Mouse (Mus musculus): Measurements from ENCODE around the gene Zfp180. TPM values are rescaled to one million over a fixed set of nuclear protein-coding genes. Genes with fewer than 3 reads are reported as not detected.
A peak's percentile ranks its signal among the peaks of the same experiment; 100 is the strongest.
"Not testable (repeated sequence)": the region's sequence is repeated elsewhere in the genome, so short reads cannot be mapped to it uniquely, and the experiment has no call there.

Zfp180 gene
- 27.4 and 27.7 TPM in 2 replicates for polyA plus RNA-seq (2016; fragmentation: Nextera tagmentation; extraction: Ambion mirVana)

GRCm38 (mm10) chr7:24081634-24082431, at the start of gene Zfp180:
Gene Zfp180 (plus strand): TSS chr7:24081924.
- Histone ChIP-seq H3K9me3 (peaks cover 13% of the 10 kb centered on the region; the same call in 1 of the 2 replicates), H3K4me2 (replicated peaks) (peak within 1 kb of the TSS; percentile 77), H3K36me3 (peaks cover 25% of the 10 kb centered on the region), H3K4me1 (peaks cover 10% of the 10 kb centered on the region), H3K27ac (peak within 1 kb of the TSS; percentile 80), H3K9ac (peak within 1 kb of the TSS; percentile 60), H3K4me3 (peak within 1 kb of the TSS; percentile 51), H3K27me3 (no peaks in the 10 kb centered on the region)
- WGBS, result 20% methylated on average over 44 of the region's 44 CpGs
- ATAC-seq (ENCODE audit: insufficient number of reproducible peaks, insufficient read depth, low FRiP score, low TSS enrichment), result peak; percentile 97

GRCm38 (mm10) chr7:24052660-24053304, 28.9 kb upstream of the Zfp180 start, which contains the start of gene Vmn1r183:
Gene Vmn1r183 (plus strand): TSS chr7:24053254.
- H3K4me2 ChIP-seq (replicated peaks), result no peak within 1 kb of the TSS
- H3K36me3 ChIP-seq, result no peaks in the 10 kb centered on the region
- H3K4me3 ChIP-seq, result no peak within 1 kb of the TSS
- H3K9me3 ChIP-seq, result no peaks in the 10 kb centered on the region
- 74% methylated on average over 4 of the region's 4 CpGs for WGBS
- no peak for ATAC-seq (ENCODE audit: insufficient number of reproducible peaks, insufficient read depth, low FRiP score, low TSS enrichment)
- H3K27me3 ChIP-seq, result no peaks in the 10 kb centered on the region
- H3K4me1 ChIP-seq, result no peaks in the 10 kb centered on the region
- H3K9ac ChIP-seq, result no peak within 1 kb of the TSS
- no peak within 1 kb of the TSS for H3K27ac ChIP-seq

- H3K4me2 ChIP-seq (replicated peaks); H3K36me3 ChIP-seq; H3K27me3 ChIP-seq; H3K9ac ChIP-seq; H3K4me3 ChIP-seq; H3K9me3 ChIP-seq; H3K27ac ChIP-seq; H3K4me1 ChIP-seq; ATAC-seq (ENCODE audit: insufficient number of reproducible peaks, insufficient read depth, low FRiP score, low TSS enrichment): not testable (repeated sequence)
- WGBS, result 29% methylated on average over 1 of the region's 1 CpGs
Measured at GRCm38 (mm10) chr7:24074424-24074823, 7.3 kb upstream of the Zfp180 start.

DNA sequence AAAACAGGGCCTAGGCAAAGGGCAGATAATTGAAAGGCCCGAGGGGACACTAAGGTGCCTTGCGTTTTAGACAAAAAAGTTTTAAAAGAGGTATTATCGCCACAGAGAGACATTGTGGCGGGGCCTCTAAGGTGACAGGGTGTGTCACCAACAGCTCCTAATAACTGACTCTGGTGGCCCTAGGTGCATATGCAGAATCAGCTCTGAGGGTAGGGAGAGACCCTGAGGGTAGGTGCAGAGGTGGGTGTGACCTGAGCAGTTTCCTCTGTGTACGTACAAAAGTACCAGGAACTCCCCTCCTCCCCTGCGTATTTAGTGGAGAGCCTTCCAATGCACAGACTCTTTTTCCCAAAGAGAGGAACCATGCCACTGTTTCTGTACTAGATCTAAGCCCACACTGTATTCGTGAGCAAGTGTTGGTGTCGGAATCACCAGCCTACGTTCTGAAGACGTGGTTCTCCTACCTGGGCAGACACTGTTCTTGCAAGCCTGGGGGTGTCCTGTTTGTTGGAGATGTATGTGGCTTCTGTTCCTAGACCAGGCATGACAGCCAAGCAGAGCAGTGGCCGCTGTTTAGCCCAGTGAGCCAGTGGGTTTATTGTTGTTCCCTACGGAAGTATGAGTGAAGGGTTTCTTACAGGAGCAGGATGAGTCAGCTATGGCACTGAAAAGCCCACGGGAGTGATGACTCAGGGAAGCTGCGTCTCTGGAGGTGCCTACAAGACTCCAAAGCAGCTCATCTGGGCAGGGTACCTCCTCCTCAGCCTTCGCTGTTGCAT, 922 bp downstream of the Zfp180 start:
- peak overlapping the region; percentile 60 for H3K9ac ChIP-seq
- H3K9me3 ChIP-seq, result peaks cover 13% of the 10 kb centered on the region; the same call in 1 of the 2 replicates
- H3K36me3 ChIP-seq, result peaks cover 33% of the 10 kb centered on the region
- peak overlapping the region; percentile 77 for H3K4me2 ChIP-seq (replicated peaks)
- WGBS, result 56% methylated on average over 15 of the region's 15 CpGs
- peak overlapping the region; percentile 80 for H3K27ac ChIP-seq
- H3K4me1 ChIP-seq, result peaks cover 10% of the 10 kb centered on the region
- H3K4me3 ChIP-seq, result peak overlapping the region; percentile 51
- no peaks in the 10 kb centered on the region for H3K27me3 ChIP-seq
- ATAC-seq (ENCODE audit: insufficient number of reproducible peaks, insufficient read depth, low FRiP score, low TSS enrichment), result peak; percentile 42; the same call in 1 of the 2 replicates

DNA sequence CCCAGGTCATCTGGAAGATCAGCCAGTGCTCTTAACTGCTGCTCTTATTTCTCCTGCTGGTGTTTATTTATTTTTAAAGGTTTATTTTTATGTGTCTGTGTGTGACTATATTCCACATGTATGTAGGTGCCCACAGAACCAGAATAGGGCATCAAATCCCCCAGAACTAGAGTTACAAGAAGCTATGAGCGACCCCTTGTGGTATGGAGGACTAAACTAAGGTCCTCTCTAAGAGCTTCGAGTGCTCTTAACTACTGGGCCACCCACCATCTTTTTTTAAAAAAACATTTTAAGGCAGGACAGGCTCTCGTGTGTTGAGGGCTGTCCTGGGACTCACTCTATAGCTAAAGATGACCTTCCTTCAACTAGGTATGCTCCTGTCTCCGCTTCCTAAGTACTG, 5.1 kb downstream of the Zfp180 start:
- Histone ChIP-seq H3K36me3 (peaks cover 46% of the 10 kb centered on the region), H3K4me1 (peaks cover 10% of the 10 kb centered on the region), H3K9ac (no peak overlapping the region), H3K4me2 (replicated peaks) (no peak overlapping the region), H3K9me3 (peaks cover 11% of the 10 kb centered on the region; the same call in 1 of the 2 replicates), H3K4me3 (no peak overlapping the region), H3K27ac (no peak overlapping the region), H3K27me3 (no peaks in the 10 kb centered on the region)
- ATAC-seq (ENCODE audit: insufficient number of reproducible peaks, insufficient read depth, low FRiP score, low TSS enrichment), result no peak
- 92% methylated on average over 4 of the region's 4 CpGs for WGBS

- H3K27ac ChIP-seq, result no peak overlapping the region
- 94% methylated on average over 12 of the region's 12 CpGs for WGBS
- H3K9ac ChIP-seq, result no peak overlapping the region
- H3K4me3 ChIP-seq, result no peak overlapping the region
- peaks cover 46% of the 10 kb centered on the region for H3K36me3 ChIP-seq
- H3K4me1 ChIP-seq, result peaks cover 8% of the 10 kb centered on the region
- no peak overlapping the region for H3K4me2 ChIP-seq (replicated peaks)
- H3K27me3 ChIP-seq, result no peaks in the 10 kb centered on the region
- no peak for ATAC-seq (ENCODE audit: insufficient number of reproducible peaks, insufficient read depth, low FRiP score, low TSS enrichment)
- H3K9me3 ChIP-seq, result peaks cover 13% of the 10 kb centered on the region; the same call in 1 of the 2 replicates
Measured at GRCm38 (mm10) chr7:24087485-24088125, 5.9 kb downstream of the Zfp180 start.

DNA sequence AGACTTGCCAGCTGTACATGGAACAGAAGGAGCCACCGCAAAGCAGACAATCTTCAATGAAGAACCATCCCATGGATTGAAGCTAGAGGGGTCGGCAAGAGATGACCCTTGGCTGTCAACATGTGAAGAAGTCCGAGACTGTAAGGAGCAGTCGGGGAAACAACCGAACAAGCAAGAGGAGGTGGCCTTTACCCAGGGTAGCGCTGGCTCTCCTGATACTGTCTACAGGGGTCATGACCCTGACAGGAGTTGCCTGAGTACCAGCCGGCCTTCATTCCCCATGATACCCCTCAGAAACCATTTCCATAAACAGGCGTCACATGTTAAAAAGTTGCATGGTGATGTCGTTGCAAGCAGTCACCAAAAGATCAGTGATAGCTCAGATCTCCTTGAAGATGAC, 22.7 kb downstream of the Zfp180 start:
- Histone ChIP-seq H3K4me3 (no peak overlapping the region), H3K9me3 (peaks cover 75% of the 10 kb centered on the region), H3K27ac (no peak overlapping the region), H3K4me1 (no peaks in the 10 kb centered on the region), H3K27me3 (no peaks in the 10 kb centered on the region), H3K4me2 (replicated peaks) (no peak overlapping the region), H3K36me3 (peaks cover 98% of the 10 kb centered on the region), H3K9ac (no peak overlapping the region)
- ATAC-seq (ENCODE audit: insufficient number of reproducible peaks, insufficient read depth, low FRiP score, low TSS enrichment), result no peak
- 93% methylated on average over 9 of the region's 9 CpGs for WGBS

- H3K27me3 ChIP-seq, result no peaks in the 10 kb centered on the region
- WGBS, result 93% methylated on average over 18 of the region's 18 CpGs
- peaks cover 75% of the 10 kb centered on the region for H3K9me3 ChIP-seq
- no peak for ATAC-seq (ENCODE audit: insufficient number of reproducible peaks, insufficient read depth, low FRiP score, low TSS enrichment)
- H3K27ac ChIP-seq, result no peak overlapping the region
- no peak overlapping the region for H3K4me2 ChIP-seq (replicated peaks)
- H3K4me1 ChIP-seq, result no peaks in the 10 kb centered on the region
- peaks cover 90% of the 10 kb centered on the region for H3K36me3 ChIP-seq
- H3K9ac ChIP-seq, result no peak overlapping the region
- H3K4me3 ChIP-seq, result no peak overlapping the region
Measured at GRCm38 (mm10) chr7:24105144-24105703, 23.5 kb downstream of the Zfp180 start.

- Histone ChIP-seq H3K4me2 (replicated peaks) (no peak overlapping the region), H3K27ac (no peak overlapping the region), H3K4me3 (no peak overlapping the region), H3K36me3 (peaks cover 34% of the 10 kb centered on the region), H3K9ac (no peak overlapping the region), H3K4me1 (peaks cover 3% of the 10 kb centered on the region), H3K27me3 (no peaks in the 10 kb centered on the region), H3K9me3 (peaks cover 29% of the 10 kb centered on the region)
- no peak for ATAC-seq (ENCODE audit: insufficient number of reproducible peaks, insufficient read depth, low FRiP score, low TSS enrichment)
- WGBS, result 93% methylated on average over 7 of the region's 7 CpGs
Measured at GRCm38 (mm10) chr7:24110839-24111238, 29.1 kb downstream of the Zfp180 start.

DNA sequence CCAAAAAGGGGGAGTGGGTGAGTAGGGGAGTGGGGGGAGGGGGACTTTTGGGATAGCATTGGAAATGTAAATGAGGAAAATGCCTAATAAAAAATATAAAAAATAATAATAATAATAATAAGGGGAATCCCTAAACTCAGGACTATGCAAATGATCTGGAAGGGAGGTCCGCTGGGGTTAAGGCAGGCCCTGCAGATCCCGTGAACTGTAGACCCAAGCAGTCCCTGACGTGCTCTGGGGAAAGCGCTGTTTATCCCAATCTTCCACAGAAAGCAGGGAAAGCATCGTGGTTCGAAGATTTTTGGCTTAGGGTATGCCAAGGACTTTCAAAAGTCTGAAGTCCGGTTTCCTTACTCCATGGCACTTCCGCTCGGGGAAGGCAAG, 30.0 kb downstream of the Zfp180 start:
- 3% methylated on average over 9 of the region's 9 CpGs for WGBS
- H3K9ac ChIP-seq, result peak overlapping the region; percentile 59
- no peak for ATAC-seq (ENCODE audit: insufficient number of reproducible peaks, insufficient read depth, low FRiP score, low TSS enrichment)
- peaks cover 3% of the 10 kb centered on the region for H3K4me1 ChIP-seq
- peak overlapping the region; percentile 65 for H3K4me3 ChIP-seq
- H3K36me3 ChIP-seq, result peaks cover 24% of the 10 kb centered on the region
- H3K27me3 ChIP-seq, result no peaks in the 10 kb centered on the region
- H3K4me2 ChIP-seq (replicated peaks), result peak overlapping the region; percentile 65
- H3K27ac ChIP-seq, result peak overlapping the region; percentile 67; the same call in 1 of the 2 replicates
- H3K9me3 ChIP-seq, result peaks cover 20% of the 10 kb centered on the region
